Mouse (Mus musculus) c-Kit-negative CD71-positive TER-119-positive erythroid progenitor cells, embryonic 14.5 days (primary cell): Measurements from ENCODE around the gene Usp19.

Source experiments
- DNase-seq: peaks from one replicate; pipeline ENCODE4 v3.0.0-alpha.2; 2013; ENCODE audit warnings: low read depth, low spot score

Usp19 gene

DNA sequence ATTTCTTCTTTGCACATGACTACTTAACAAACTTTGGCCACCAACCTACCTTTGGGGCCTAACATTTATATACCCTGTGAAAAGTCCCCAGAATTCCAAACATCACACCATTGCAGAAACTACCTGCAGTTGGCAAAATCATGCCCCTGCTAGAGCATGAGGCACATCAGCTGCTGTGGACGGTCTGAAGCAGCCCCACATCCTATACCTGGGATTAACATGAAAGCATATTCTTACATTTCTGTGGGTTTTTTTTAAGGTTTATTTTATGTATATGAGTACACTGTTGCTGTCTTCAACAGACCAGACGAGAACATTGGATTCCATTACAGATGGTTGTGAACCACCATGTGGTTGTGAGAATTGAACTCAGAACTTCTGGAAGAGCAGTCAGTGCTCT lies 24.2 kb upstream of the Usp19 start:
- no peak for DNase-seq

DNA sequence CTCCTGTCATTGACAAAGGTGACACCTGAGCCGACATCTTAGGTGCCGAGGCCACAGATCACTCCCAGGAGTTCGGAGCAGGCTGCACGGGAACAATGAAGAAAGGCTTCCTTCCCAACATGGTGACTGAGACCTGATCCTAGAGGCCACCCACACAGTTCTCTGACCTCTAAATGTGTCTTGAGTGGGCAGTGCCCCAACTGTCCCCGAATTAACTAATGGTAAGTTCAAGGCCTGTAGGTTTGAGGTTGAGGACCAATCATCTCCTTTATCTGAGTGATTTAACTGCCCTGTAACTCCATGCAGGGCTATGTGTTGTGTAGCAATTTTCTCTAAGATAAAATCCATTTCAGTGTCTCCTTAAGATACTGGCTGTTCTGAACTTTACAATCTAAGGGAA lies 21.0 kb upstream of the Usp19 start:
- no peak for DNase-seq

DNA sequence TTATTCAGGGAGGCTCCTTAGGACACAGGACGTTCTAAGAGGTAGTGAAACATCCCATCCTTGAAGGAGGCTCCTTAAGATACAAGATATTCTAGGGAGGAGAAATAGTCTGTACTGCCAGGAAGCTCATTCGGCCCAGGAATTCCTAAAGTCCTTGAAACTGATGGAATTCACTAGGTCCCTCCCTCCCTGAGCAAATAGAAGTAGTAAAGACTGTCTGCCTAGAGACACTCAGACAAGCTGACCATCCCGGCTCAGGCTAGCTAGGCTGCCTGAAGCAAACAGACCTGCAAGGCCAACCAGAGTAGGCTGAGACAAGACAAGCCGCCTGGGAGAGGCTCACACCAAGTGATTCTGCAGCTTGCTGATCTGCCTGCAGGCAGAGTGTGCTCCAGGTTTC lies 20.6 kb upstream of the Usp19 start:
- no peak for DNase-seq

DNA sequence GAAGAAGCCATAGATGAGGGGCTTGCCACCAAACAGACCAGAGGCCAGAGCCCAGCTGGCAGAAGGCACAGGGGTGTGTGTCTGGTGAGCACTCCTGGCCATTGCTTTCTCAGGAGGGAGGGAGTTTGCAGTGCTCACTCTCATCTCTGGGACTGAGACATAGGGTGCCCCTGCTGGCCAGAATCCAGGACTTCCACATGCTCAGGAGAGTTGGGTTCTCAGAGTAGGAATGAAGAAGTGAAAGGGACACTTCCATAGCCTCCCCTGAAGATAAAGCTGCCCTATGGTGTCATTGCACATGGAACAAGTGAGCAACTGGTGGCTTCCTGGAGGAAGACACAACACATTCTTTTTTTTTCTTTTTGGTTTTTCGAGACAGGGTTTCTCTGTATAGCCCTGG lies 15.9 kb upstream of the Usp19 start:
- no peak for DNase-seq

DNA sequence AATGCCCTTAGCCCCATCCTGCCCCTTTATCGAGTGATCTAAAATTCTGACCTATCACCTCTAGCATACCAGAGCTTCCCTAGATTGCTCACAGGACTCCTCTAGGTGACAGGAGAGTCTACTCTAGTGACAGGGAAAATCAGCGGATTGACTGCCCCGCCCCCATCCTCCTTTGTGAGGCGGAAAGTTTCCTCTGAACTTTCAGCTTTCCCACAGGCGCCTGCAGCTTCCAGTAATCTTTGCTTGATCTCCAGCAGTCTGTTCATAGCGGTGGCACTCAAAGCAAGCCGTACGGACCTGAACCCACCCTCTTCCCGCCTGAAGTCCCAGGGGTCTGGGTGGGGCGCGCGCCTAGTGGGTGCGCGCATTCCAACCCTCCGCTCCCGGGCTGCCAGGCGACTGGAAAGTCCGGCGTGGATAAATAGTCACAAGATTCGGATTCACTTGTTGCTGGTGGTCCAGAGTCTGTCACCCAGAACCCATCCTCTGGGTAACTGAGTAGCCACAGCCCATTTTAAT lies 11.7 kb upstream of the Usp19 start:
- DNase-seq = no peak

DNA sequence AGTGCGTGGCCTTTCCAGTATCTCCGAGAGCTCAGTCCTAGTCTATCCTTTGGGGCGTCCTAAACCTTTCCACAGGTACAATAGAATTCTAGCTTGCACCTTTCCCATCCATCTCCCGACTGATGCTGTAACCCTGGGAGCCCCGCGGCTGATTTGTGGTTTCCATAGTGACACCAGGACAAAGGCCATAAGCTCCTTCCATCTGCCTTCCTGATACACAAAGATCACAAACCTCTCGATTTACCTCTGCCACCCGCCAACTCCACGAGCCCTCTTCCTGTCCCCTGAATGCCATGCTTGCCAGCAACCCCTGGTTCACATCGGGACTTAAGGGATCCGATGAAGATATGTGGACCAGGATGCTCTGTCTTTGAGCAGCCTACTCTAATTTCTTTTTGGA lies 11.2 kb upstream of the Usp19 start:
- DNase-seq = no peak

DNA sequence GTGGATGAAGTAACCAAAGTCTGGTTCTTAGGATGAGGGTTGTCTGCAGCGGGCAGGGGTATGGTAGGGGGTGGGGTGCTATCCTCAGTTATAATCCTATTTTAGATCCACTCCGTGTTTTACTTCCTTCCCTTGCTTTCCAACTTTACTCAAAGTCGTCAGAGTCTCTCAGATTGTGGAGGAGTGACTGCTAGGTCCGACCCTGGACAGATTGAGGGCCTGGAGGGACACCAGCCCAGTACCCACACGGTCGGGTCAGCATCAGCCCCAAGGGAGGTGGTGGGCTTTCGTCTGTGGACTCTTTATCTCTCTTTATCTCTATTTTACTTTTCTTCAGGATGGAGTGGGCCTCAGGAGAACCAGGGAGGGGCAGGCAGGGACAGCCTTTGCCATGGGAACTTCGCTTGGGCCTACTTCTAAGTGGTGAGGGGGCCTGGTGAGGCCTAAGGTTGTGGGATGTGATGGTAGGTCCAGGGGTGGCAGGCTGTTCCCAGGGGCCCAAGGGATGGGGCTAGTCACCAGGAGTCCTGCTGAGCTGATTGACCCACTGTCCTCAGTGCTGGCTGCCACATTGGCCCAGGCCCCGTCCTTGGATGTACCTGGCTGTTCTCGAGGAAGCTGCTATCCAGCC lies 10.6 kb upstream of the Usp19 start, which contains the start of gene Lamb2:
TSS of gene Lamb2 (plus strand) at position 16 of the 631 bp plus-strand sequence.
- DNase-seq = no peak

DNA sequence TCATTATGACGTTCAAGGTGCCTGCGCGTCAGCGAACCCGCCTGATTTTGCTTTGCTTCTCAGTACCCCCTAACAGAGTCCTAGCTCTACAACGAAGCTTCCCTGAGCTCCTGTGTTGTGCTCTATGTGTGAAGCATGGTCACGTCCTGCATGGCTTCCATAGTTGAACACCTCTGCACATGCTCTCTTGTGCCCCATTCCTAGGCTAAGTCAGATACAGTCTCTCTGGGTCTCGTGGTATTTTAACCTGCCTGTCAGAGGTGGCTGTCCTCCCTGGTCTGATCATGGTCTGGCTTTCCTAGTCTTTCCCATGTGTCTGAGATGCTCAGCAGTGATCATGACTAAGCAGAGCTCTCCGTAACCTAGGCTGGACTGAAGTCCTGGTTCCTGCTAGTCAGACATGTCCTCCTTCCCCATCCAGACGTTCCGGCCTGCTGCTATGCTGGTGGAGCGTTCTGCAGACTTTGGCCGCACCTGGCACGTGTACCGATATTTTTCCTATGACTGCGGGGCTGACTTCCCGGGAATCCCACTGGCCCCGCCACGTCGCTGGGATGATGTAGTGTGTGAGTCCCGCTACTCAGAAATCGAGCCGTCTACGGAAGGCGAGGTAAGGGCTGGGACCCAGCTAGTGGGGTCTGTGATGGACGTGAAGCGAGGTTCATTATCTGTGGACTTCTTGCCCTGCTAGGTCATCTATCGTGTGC lies 9.4 kb upstream of the Usp19 start:
- no peak for DNase-seq

DNA sequence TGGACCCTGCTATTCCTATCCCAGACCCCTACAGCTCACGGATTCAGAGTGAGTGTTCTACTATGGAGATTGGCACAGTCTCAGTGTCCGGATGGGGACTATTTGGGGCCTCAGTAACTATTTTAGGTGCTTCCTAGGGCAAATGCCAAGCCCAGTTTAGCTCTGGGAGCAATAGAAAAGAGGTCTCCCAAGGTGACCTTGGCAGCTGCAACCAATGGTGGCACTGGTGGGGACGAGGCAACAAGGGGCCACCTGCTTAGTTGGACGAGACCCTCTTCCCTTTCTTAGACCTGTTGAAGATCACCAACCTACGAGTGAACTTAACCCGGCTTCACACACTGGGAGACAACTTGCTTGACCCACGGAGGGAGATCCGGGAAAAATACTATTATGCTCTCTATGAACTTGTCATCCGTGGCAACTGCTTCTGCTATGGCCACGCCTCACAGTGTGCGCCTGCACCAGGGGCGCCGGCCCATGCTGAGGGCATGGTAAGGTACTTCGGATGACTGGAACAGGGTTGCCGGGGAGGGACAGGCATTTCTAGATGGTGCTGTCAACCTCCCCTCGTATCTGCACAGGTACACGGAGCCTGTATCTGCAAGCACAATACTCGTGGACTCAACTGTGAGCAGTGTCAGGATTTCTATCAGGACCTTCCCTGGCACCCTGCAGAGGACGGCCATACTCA lies 8.7 kb upstream of the Usp19 start:
- DNase-seq = no peak

DNA sequence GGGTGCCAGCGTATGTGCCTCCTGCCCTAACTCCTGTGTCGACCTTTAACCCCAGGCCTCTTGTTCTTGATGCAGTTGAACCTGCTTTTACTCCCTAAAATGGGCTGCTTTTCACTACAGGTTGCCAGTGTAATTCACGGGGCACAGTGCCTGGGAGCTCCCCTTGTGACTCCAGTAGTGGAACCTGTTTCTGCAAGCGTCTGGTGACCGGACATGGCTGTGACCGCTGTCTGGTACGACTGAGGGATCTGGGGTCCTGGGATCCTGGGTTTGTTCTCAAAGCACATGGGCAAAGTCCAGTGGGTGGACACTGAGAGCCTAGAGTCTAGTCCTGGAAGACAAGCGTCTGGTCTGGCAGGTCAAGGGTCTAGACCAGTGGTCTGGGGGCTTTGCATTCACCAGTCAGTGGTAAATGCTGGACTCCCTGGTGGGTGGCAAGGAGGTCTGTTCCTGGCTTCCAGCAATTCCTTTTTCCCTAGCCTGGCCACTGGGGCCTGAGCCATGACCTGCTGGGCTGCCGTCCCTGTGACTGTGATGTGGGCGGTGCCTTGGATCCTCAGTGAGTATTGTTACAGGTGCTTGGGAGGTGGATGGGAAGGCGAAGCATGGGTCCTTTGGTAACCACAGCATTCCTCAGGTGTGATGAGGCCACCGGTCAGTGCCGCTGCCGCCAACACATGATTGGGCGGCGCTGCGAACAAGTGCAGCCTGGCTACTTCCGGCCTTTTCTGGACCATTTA lies 7.2 kb upstream of the Usp19 start:
- DNase-seq = no peak

DNA sequence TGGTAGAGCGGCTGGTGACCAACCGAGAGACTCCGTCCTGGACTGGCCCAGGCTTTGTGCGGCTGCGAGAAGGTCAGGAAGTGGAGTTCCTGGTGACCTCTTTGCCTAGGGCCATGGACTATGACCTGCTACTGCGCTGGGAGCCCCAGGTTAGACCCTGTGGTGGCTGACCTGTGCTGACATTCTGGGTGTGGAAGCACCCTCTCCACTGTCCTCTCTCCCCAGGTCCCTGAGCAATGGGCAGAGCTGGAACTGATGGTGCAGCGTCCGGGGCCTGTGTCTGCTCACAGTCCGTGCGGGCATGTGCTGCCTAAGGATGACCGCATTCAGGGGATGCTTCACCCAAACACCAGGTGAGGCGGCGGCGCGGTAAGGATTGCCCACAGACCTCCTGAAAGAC lies 6.4 kb upstream of the Usp19 start:
- no peak for DNase-seq

DNA sequence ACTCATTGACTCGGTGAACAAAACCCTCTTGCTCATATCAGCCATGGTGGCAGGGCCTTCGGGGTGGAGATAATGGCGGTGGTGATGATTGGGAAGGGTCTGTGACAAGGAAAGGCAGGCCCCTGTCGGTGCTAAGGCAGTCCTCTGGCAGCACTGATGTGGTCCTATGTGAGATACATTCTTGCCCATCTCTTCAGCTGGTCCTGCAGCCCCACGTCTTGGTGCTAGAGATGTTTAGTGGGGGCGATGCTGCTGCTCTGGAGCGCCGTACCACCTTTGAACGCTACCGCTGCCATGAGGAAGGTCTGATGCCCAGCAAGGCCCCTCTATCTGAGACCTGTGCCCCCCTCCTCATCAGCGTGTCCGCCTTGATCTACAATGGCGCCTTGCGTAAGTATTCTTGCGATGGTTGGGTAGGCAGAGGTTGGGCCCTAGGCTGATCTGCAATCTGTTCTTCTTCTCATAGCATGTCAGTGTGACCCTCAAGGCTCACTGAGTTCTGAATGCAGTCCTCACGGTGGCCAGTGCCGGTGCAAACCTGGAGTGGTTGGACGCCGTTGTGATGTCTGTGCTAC lies 5.0 kb upstream of the Usp19 start:
- no peak for DNase-seq

DNA sequence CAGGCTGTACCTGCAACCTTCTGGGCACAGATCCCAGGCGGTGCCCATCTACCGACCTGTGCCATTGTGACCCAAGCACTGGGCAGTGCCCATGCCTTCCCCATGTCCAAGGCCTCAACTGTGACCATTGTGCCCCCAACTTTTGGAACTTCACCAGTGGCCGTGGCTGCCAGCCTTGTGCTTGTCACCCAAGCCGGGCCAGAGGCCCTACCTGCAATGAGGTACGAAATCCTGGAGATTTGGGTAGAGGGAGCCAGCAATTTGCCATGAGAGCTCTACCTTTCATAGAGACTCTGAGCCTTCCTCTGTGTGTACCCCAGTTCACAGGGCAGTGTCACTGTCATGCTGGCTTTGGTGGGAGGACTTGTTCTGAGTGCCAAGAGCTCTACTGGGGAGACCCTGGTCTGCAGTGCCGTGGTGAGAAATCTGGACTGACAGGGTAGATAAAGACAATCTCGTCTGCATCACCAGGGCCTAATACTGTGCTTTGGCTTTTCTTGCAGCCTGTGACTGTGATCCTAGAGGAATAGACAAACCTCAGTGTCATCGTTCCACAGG lies 3.4 kb upstream of the Usp19 start:
- no peak for DNase-seq

DNA sequence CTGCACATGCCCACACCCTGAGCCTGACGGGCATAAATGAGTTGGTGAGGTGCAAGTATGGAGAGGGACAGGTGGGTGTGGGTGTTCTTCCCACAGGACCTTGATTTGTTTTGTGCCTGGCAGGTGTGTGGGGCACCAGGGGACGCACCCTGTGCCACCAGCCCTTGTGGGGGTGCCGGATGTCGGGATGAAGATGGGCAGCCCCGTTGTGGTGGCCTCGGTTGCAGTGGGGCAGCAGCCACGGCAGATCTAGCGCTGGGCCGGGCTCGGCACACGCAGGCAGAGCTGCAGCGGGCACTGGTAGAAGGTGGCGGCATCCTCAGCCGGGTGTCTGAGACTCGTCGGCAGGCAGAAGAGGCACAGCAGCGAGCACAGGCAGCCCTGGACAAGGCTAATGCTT lies 2.0 kb upstream of the Usp19 start:
- DNase-seq = no peak

DNA sequence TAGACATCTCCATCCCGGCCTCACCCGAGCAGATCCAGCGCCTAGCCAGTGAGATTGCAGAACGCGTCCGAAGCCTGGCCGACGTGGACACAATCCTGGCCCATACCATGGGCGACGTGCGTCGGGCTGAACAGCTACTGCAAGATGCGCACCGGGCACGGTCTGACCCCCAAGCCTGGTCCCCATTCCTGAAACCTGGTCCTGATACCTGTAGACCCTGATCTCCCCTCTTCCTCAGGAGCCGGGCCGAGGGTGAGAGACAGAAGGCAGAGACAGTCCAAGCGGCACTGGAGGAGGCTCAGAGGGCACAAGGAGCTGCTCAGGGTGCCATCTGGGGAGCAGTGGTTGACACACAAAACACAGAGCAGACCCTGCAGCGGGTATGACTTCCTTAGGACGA lies 1.2 kb upstream of the Usp19 start:
- no peak for DNase-seq

DNA sequence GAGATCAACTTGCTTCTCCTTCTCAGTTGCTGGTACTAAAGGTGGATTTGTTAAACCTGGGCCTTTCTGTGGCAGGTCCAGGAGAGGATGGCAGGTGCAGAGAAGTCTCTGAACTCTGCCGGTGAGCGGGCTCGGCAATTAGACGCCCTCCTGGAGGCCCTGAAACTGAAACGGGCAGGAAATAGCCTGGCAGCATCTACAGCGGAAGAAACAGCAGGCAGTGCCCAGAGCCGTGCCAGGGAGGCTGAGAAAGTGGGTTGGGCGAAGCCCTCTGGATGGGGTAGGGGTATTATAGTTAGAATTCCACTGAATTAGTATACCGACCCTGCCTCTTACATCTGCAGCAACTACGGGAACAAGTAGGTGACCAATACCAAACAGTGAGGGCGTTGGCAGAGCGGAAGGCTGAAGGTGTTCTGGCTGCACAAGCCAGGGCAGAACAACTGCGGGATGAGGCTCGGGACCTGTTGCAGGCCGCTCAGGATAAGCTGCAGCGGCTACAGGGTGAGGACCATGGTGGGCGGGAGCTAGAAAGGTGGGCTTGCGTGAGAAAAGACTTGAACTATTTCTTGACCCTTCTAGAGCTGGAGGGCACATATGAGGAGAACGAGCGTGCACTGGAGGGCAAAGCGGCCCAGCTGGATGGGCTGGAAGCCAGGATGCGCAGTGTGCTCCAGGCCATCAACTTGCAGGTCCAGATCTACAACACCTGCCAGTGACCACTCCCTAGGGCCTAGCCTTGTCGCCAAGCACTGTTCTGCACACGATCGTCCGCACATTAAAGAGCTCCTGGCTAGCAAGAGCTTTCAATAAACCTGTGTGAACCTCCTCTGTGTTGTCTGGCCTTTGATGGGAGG lies 472 bp upstream of the Usp19 start:
- no peak for DNase-seq

DNA sequence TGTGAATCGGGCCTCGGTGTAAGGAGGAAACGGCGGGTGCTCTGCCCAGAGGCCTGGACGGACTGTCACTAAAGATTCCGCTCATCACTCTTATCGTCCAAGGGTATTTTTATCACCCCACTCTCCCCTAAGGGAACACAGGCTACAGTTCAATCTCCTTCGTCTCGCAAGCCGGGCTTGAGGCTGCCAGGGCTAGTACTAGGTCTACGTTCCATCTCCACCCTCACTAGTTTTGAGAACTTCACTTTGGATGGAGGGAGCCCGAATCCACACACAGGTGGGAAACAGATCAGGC lies 831 bp downstream of the Usp19 start:
- DNase-seq = no peak

DNA sequence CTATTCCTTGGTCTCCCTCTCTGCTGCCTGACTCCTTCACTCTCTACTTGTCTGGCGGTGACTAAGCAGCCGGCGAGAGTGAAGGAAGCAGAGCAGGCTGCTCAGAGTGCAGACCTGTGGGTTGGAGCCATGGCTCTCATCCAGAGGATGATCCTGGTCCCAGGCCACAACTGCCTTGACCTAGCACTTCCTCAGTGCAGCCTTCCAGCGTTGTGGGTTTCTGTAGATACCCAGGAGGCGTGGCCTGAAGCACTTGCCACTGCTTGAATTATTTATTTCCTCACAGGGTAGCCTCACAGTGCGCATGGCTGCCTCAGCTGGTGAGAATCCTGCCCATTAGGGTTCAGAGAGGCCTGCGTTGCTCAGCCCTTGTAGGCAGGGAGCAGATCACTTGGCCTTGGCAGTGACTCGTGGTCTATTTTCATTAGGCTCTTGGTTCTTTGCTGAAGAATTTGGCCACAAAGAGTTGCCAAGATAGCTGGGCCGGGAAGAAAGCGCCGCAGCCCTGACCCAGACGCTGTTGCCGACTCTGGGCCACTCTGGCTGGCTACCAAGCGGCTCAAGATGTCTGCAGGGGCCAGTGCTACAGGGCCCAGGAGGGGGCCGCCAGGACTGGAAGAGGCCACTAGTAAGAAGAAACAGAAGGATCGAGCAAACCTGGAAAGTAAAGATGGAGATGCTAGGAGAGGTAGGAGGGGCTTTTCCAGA lies 1.8 kb downstream of the Usp19 start:
- no peak for DNase-seq

DNA sequence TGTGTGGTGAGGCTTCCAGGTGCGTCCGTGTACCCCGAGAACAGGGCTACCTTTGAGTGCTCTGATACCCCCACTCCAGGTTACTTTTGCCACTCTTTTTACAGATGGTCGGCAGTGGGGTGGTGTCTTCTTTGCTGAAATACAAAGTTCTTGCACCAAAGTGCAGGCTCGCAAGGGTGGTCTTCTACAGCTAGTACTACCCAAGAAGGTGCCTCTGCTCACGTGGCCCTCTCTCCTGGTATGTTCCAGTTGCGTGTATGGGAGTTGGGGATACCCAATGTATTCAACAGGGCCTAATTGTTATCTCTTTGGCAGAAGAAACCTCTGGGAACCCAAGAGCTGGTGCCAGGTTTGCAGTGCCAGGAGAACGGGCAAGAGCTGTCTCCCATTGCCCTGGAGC lies 2.8 kb downstream of the Usp19 start:
- DNase-seq = no peak
